Mouse (Mus musculus) liver, adult 2 months (tissue): ENCODE data around the gene Tarbp1. TPM values are rescaled to one million over a fixed set of nuclear protein-coding genes. Genes with fewer than 3 reads are reported as not detected.

ENCODE experiments used
- DNase-seq: peaks from one replicate; pipeline ENCODE4 v3.0.0-alpha.2; 2011; ENCODE audit warnings: low read depth, low spot score; ENCODE audit errors: extremely low read depth
- H3K27ac ChIP-seq: fragments of 200-500 bp; replicated peaks from 2 replicates; pipeline ENCODE4 v1.5.1; 2012; ENCODE audit warnings: low read depth, mild to moderate bottlenecking, control low read depth, inconsistent platforms, low read length; ENCODE audit not compliant: insufficient read depth
- H3K27me3 ChIP-seq: fragments of 200-500 bp; 2 replicates; pipeline ENCODE4 v1.6.1; 2012; ENCODE audit warnings: mild to moderate bottlenecking, moderate library complexity, low read length, inconsistent platforms; ENCODE audit not compliant: control insufficient read depth, insufficient read depth
- H3K36me3 ChIP-seq: fragments of 200-500 bp; 2 replicates; pipeline ENCODE4 v1.6.1; 2012; ENCODE audit warnings: low read length, inconsistent platforms; ENCODE audit not compliant: control insufficient read depth, insufficient read depth
- H3K4me1 ChIP-seq: fragments of 200-500 bp; 2 replicates; pipeline ENCODE4 v1.6.1; 2011; ENCODE audit warnings: low read length; ENCODE audit not compliant: control insufficient read depth, insufficient read depth
- H3K4me3 ChIP-seq: fragments of 200-500 bp; 2 replicates; pipeline ENCODE4 v1.5.1; 2011; ENCODE audit warnings: low read depth, mild to moderate bottlenecking, control low read depth, low read length, moderate library complexity; ENCODE audit not compliant: insufficient read depth
- H3K79me2 ChIP-seq: fragments of 200-500 bp; 2 replicates; pipeline ENCODE4 v1.6.1; 2012; ENCODE audit warnings: inconsistent platforms, mild to moderate bottlenecking, low read length, moderate library complexity; ENCODE audit not compliant: control insufficient read depth, insufficient read depth
- H3K9ac ChIP-seq: fragments of 200-500 bp; 2 replicates; pipeline ENCODE4 v1.6.1; 2012; ENCODE audit warnings: low read depth, mild to moderate bottlenecking, control low read depth, inconsistent platforms, low read length
- CTCF ChIP-seq: fragments of 200-500 bp; IDR thresholded peaks from 2 replicates; pipeline ENCODE4 v1.5.1; 2011; ENCODE audit warnings: low read depth, low read length, control low read depth
- POLR2A ChIP-seq: fragments of 200-500 bp; IDR thresholded peaks from 2 replicates; pipeline ENCODE4 v1.6.1; 2011; ENCODE audit warnings: low read length, control low read depth; ENCODE audit not compliant: insufficient read depth; ENCODE audit errors: extremely low read depth
- WGBS: fragments of 180-500 bp; shearing (Covaris S2); methylation state at CpG from one replicate; pipeline ENCODE4 v1.1.7; 2018; 5-methylcytosine and 5-hydroxymethylcytosine counted together
- polyA plus RNA-seq: library from polyadenylated mRNA; depleted of rRNA; stranded (reverse); fragments of >200 nt; gene quantifications from 2 replicates; pipeline ENCODE4 v1.2.3, GENCODE M21; 2012; rRNA removed
- total RNA-seq: library from RNA; depleted of rRNA; stranded (reverse); fragments of >200 nt; gene quantifications from 2 replicates; pipeline ENCODE4 v1.2.3, GENCODE M21; 2014; rRNA removed

Tarbp1 gene
- total RNA-seq, result 2.8 and 3.8 TPM in 2 replicates
- 1.6 and 2.4 TPM in 2 replicates for polyA plus RNA-seq

- peak within 1 kb of the TSS; percentile 95 for H3K9ac ChIP-seq
- H3K27me3 ChIP-seq, result no peaks in the 10 kb centered on the region
- under 1% methylated on average over 123 of the region's 124 CpGs for WGBS
- TF ChIP-seq POLR2A (peak; percentile 53; the same call in 1 of the 2 replicates), CTCF (no peak)
- H3K4me1 ChIP-seq, result peaks cover 16% of the 10 kb centered on the region
- H3K27ac ChIP-seq, result peak within 1 kb of the TSS; percentile 71
- H3K4me3 ChIP-seq, result peak within 1 kb of the TSS; percentile 82
- peaks cover 6% of the 10 kb centered on the region for H3K36me3 ChIP-seq
- DNase-seq, result peak; percentile 65
- H3K79me2 ChIP-seq, result peaks cover 4% of the 10 kb centered on the region; the same call in 1 of the 2 replicates
Observed at GRCm38 (mm10) chr8:126474299-126475187, at the start of gene Tarbp1. Gene Tarbp1, minus strand, starts transcription at chr8:126475065.

- peak; percentile 76 for DNase-seq
- Histone ChIP-seq H3K4me3 (no peak overlapping the region), H3K9ac (no peak overlapping the region), H3K79me2 (no peaks in the 10 kb centered on the region), H3K27me3 (no peaks in the 10 kb centered on the region), H3K4me1 (peaks cover 21% of the 10 kb centered on the region), H3K36me3 (no peaks in the 10 kb centered on the region), H3K27ac (peak overlapping the region; percentile 24)
- WGBS, result 46% methylated on average over 18 of the region's 18 CpGs
- TF ChIP-seq CTCF, result no peak
- no peak for TF ChIP-seq POLR2A
Observed at GRCm38 (mm10) chr8:126524233-126524985, 49.5 kb upstream of the Tarbp1 start.

DNA sequence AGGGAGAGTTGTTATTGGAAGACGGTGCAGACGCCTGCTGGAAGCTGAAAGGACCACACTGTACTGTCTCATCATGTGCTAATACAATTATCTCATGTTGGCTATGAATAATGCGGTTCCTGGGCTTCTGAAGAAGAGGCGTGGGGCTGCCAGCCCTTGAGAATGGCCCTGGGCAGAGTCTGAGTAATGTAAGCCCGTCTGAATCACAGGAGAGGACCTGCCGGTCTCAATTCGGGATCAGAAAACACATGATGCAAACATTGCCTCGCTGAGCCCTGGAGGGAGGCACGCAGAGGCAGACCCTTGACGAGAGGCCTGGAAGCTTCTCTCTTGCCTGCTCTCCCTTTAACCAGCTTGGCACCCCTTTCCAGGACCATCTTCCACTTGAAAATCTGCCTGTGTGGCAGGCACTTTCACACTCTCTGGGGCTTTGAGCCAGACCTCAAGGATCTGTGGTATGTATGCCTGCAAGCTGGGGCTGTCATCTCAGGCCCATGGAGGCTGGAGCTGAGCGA, 48.3 kb upstream of the Tarbp1 start:
- no peaks in the 10 kb centered on the region for H3K36me3 ChIP-seq
- H3K4me1 ChIP-seq, result peaks cover 21% of the 10 kb centered on the region
- H3K9ac ChIP-seq, result no peak overlapping the region
- DNase-seq, result no peak
- no peaks in the 10 kb centered on the region for H3K27me3 ChIP-seq
- H3K79me2 ChIP-seq, result no peaks in the 10 kb centered on the region
- TF ChIP-seq CTCF (no peak), POLR2A (no peak)
- 92% methylated on average over 11 of the region's 11 CpGs for WGBS
- H3K4me3 ChIP-seq, result no peak overlapping the region
- H3K27ac ChIP-seq, result 0 out of 2 replicates have a peak overlapping the region, but pooled peaks have one; percentile 9

- Histone ChIP-seq H3K79me2 (no peaks in the 10 kb centered on the region), H3K36me3 (no peaks in the 10 kb centered on the region), H3K27me3 (no peaks in the 10 kb centered on the region), H3K9ac (no peak overlapping the region), H3K27ac (no peak overlapping the region), H3K4me3 (no peak overlapping the region), H3K4me1 (peaks cover 20% of the 10 kb centered on the region)
- DNase-seq, result no peak
- no peak for TF ChIP-seq POLR2A
- TF ChIP-seq CTCF, result 0 out of 2 replicates have a peak, but pooled peaks have one; percentile 18
- WGBS, result 92% methylated on average over 4 of the region's 4 CpGs
Observed at GRCm38 (mm10) chr8:126519447-126519975, 44.6 kb upstream of the Tarbp1 start.

- no peaks in the 10 kb centered on the region for H3K79me2 ChIP-seq
- H3K4me3 ChIP-seq, result 0 out of 2 replicates have a peak overlapping the region, but pooled peaks have one; percentile 2
- no peaks in the 10 kb centered on the region for H3K27me3 ChIP-seq
- H3K27ac ChIP-seq, result peak overlapping the region; percentile 85
- TF ChIP-seq CTCF (no peak), POLR2A (no peak)
- H3K36me3 ChIP-seq, result no peaks in the 10 kb centered on the region
- H3K9ac ChIP-seq, result peak overlapping the region; percentile 49; the same call in 1 of the 2 replicates
- DNase-seq, result peak; percentile 99
- WGBS, result 17% methylated on average over 27 of the region's 27 CpGs
- peaks cover 26% of the 10 kb centered on the region for H3K4me1 ChIP-seq
Observed at GRCm38 (mm10) chr8:126516620-126517577, 42.0 kb upstream of the Tarbp1 start.
